Mouse (Mus musculus) neural tube, embryonic 15.5 days (tissue): Measurements from ENCODE around the gene Scly. TPM values are rescaled to one million over a fixed set of nuclear protein-coding genes. Genes with fewer than 3 reads are reported as not detected.
A peak's percentile ranks its signal among the peaks of the same experiment; 100 is the strongest.

ENCODE experiments used
- ATAC-seq: fragments of 200-750 bp; cut with Nextera tagmentation; 2 replicates; pipeline ENCODE4 v1.8.0; 2017; ENCODE audit warnings: mild to moderate bottlenecking, moderate TSS enrichment, moderate library complexity; ENCODE audit not compliant: low FRiP score
- H3K27ac ChIP-seq: fragments of 300-500 bp; sonication (generic); replicated peaks from 2 replicates; pipeline ENCODE4 v1.5.1; 2015; ENCODE audit warnings: mild to moderate bottlenecking, inconsistent platforms
- H3K27me3 ChIP-seq: fragments of 300-500 bp; sonication (generic); replicated peaks from 2 replicates; pipeline ENCODE4 v1.6.1; 2015; ENCODE audit warnings: inconsistent platforms
- H3K36me3 ChIP-seq: fragments of 300-500 bp; sonication (generic); 2 replicates; pipeline ENCODE4 v1.6.1; 2015; ENCODE audit warnings: inconsistent platforms
- H3K4me1 ChIP-seq: fragments of 300-500 bp; sonication (generic); 2 replicates; pipeline ENCODE4 v1.6.1; 2015; ENCODE audit warnings: inconsistent platforms
- H3K4me2 ChIP-seq: fragments of 300-500 bp; sonication (generic); 2 replicates; pipeline ENCODE4 v1.6.1; 2015; ENCODE audit warnings: inconsistent platforms, mild to moderate bottlenecking, moderate library complexity
- H3K4me3 ChIP-seq: fragments of 300-500 bp; sonication (generic); replicated peaks from 2 replicates; pipeline ENCODE4 v1.5.1; 2015; ENCODE audit warnings: mild to moderate bottlenecking, inconsistent platforms
- H3K9ac ChIP-seq: fragments of 300-500 bp; sonication (generic); replicated peaks from 2 replicates; pipeline ENCODE4 v1.6.1; 2015; ENCODE audit warnings: mild to moderate bottlenecking, inconsistent platforms
- H3K9me3 ChIP-seq: fragments of 300-500 bp; sonication (generic); replicated peaks from 2 replicates; pipeline ENCODE4 v1.6.1; 2016; ENCODE audit warnings: inconsistent platforms
- WGBS: fragments of 180-500 bp; shearing (Covaris S2); methylation state at CpG from one replicate; pipeline ENCODE4 v1.1.7; 2015; ENCODE audit warnings: mixed read lengths; 5-methylcytosine and 5-hydroxymethylcytosine counted together
- polyA plus RNA-seq: library from polyadenylated mRNA; unstranded; fragments of >200 nt; fragmentation: Nextera tagmentation; extraction: Ambion mirVana; gene quantifications from 2 replicates; pipeline ENCODE4 v1.2.1, GENCODE M21; 2015

Scly gene
- polyA plus RNA-seq, 1 experiment from 2014 or later = 16.3 TPM

DNA sequence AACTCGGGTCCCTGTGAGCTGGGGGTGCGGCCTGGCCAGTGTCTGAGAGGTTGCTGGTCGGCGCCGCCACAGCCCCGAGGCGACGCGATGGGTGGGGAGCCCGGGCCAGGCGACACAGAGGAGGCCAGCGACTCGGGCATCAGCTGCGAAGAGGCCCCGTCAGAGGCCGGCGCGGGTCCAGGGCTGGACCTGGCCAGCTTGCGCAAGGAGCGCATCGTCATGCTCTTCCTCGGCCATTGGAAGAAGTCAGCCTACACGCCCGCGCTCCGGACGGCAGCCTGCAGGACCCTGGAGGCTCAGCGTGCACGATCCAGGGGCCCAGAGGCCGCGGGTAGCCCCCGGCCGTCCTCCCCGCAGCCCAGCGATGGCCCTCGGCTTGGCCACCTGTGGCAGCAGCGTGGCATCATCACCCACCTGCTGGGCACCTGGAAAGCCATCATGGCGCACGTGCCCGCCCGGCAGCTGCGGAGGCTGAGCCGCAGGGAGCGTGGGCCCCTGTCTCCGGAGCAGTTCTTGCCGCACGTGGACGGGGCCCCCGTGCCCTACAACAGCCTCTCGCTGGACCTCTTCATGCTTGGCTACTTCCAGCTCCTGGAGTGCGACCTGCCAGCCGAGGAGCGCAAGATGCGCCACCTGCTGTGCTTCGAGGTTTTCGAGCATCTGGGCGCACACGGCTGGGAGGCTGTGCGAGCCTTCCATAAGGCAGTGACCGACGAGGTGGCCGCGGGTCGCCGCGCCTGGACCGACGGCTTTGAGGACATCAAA, 47.0 kb downstream of the Scly start:
- Histone ChIP-seq H3K27ac (no peak overlapping the region), H3K36me3 (no peaks in the 10 kb centered on the region), H3K9ac (0 out of 2 replicates have a peak overlapping the region, but pooled peaks have one; percentile 2), H3K4me3 (peak overlapping the region; percentile 39), H3K4me1 (peaks cover 18% of the 10 kb centered on the region), H3K4me2 (peak overlapping the region; percentile 79), H3K9me3 (no peaks in the 10 kb centered on the region), H3K27me3 (peaks cover 50% of the 10 kb centered on the region)
- 0 out of 2 replicates have a peak, but pooled peaks have one; percentile 15 for ATAC-seq
- 1% methylated on average over 68 of the region's 68 CpGs for WGBS

DNA sequence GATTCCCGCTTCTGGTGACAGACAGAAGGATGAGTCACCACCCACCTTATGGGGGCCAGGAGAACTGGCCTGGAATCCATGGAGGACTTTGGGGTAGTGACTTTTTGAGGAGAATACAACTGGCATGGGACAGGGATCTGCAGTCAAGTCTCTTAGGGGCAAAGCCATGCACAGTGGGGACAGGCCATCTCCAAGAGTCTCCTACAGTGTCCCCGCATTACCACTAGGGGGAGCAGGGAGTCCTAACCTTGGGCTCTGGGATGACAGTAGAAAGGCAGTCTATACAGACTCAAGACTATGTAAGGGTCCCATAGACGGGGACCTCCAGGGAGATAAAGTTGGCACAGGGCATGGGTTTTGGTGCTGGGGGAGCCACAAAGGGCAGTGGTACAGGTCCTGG, 48.8 kb downstream of the Scly start:
- H3K9me3 ChIP-seq = no peaks in the 10 kb centered on the region
- 38% methylated on average over 3 of the region's 3 CpGs for WGBS

DNA sequence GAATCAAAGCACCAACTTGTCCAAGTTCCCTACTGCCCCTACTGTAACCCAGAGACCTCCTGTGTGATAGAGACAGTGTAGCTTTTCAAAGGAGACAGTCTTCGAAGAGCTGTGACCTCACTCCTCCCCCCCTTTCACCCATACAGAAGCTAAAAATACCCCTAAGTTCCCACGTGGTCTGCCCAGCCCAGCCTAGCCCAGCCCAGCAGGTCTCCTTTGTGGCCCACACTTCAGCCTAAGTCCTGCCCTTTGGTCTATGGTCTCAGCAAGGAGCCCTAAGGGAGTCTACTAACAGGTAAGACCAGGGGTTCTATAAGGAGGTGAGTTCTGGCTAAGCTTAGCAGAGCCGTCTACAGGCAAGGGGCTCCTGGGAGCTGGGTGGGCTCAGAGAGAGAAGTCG, 52.7 kb downstream of the Scly start, which contains the start of gene Klhl30:
TSS of gene Klhl30 (plus strand) at position 176 of the 400 bp plus-strand sequence.
- 64% methylated on average over 4 of the region's 4 CpGs for WGBS
- Histone ChIP-seq H3K4me3 (no peak within 1 kb of the TSS), H3K9me3 (no peaks in the 10 kb centered on the region), H3K4me2 (no peak within 1 kb of the TSS), H3K27ac (no peak within 1 kb of the TSS), H3K4me1 (no peaks in the 10 kb centered on the region), H3K36me3 (no peaks in the 10 kb centered on the region), H3K27me3 (peaks cover 10% of the 10 kb centered on the region), H3K9ac (no peak within 1 kb of the TSS)
- ATAC-seq = no peak

More for the DNA sequence above, 48.8 kb downstream of the Scly start:
- Histone ChIP-seq H3K27ac (no peak overlapping the region), H3K4me3 (no peak overlapping the region), H3K36me3 (no peaks in the 10 kb centered on the region), H3K4me2 (no peak overlapping the region), H3K4me1 (peaks cover 18% of the 10 kb centered on the region), H3K27me3 (peaks cover 46% of the 10 kb centered on the region), H3K9ac (no peak overlapping the region)
- peak; percentile 60; the same call in 1 of the 2 replicates for ATAC-seq

DNA sequence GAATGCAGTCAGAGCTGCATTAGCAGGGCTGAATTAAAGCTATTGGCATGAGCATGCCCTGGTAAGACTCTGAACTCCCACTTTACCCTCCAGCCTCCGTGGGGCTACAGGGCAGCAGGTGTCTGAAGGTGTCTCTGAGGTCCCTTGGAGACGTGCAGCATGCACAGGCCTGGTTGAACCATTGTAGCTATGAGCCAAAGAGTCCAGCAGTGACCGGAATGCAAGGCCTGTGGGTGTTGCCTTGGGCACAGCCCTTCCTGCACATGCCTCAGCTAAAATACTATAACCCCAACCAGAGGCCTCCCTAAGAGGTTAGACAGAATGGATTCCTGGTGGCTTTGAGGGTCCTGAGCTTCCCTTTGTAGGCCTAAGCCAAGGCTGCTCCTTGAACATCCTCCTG, 53.1 kb downstream of the Scly start:
- ATAC-seq = no peak
- 70% methylated on average over 3 of the region's 3 CpGs for WGBS
- no peak overlapping the region for H3K9ac ChIP-seq

DNA sequence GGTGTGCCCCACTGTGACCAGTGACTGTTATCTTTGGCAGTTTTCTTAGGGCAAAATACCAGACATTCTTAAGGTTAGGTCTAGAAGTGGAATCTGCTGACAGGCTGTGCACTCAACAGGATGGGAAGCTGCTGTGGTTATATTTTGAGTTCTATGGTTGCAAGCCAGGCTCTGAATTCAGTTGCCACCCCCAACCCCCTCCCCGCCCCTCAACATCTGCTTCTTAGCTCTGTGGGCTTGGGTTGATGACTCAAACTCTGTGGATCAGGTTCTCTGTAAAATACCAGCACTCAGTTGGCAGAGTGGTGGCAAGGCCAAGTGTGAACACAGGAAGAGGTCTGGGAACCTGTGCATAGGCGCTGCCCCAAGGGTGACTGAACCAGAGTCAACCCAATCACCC, 54.1 kb downstream of the Scly start:
- Histone ChIP-seq H3K4me3 (no peak overlapping the region), H3K36me3 (no peaks in the 10 kb centered on the region), H3K9ac (no peak overlapping the region), H3K4me2 (no peak overlapping the region), H3K4me1 (no peaks in the 10 kb centered on the region), H3K27ac (no peak overlapping the region), H3K9me3 (no peaks in the 10 kb centered on the region), H3K27me3 (no peaks in the 10 kb centered on the region)
- ATAC-seq = no peak
- WGBS = 93% methylated on average over 2 of the region's 2 CpGs

More for the DNA sequence above, 53.1 kb downstream of the Scly start:
- Histone ChIP-seq H3K27me3 (peaks cover 6% of the 10 kb centered on the region), H3K9me3 (no peaks in the 10 kb centered on the region), H3K27ac (no peak overlapping the region), H3K4me3 (no peak overlapping the region), H3K4me1 (no peaks in the 10 kb centered on the region), H3K36me3 (no peaks in the 10 kb centered on the region), H3K4me2 (no peak overlapping the region)

DNA sequence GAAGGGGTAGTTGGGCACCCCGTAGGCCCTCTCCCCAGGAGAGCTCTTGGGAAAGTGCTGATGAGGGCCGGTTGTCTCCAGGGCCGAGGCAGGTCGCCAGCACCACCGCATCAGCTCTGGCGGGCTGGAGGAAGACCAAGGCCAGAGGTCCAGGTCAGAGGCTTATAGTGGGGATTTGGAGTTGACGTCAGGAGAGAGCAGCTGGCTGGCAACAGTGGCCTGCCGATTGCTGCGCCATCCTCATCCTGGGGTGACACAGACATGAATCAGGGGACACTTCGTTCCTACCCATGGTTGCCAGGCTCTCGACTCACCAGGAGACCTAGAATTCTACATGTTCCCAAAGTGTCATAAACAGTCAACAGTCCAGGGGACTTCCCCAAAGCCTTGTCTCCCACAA, 58.0 kb downstream of the Scly start:
- Histone ChIP-seq H3K27me3 (no peaks in the 10 kb centered on the region), H3K4me3 (no peak overlapping the region), H3K4me1 (no peaks in the 10 kb centered on the region), H3K9ac (no peak overlapping the region), H3K27ac (no peak overlapping the region), H3K36me3 (no peaks in the 10 kb centered on the region), H3K9me3 (no peaks in the 10 kb centered on the region), H3K4me2 (no peak overlapping the region)
- no peak for ATAC-seq
- whole genome bisulfite sequencing = 86% methylated on average over 11 of the region's 11 CpGs

DNA sequence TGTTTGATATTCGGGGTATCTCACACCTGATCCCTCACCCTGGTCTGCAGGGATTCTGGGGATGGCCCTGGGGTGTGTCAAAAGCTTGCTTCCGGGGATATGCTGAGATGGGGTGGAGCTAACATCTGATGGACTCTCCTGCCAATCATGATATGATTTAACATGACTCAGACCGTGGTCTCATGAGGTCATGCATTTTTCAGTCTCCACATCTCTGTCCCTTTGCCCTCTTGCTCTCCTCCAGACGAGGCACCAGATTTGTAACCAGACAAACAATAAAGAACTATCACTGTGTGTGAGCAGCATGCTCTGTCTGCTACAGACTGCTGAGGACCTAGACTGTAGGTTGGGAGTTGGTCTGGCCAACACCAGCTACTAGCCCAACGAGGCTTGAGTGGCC, 64.0 kb downstream of the Scly start:
- no peaks in the 10 kb centered on the region for H3K9me3 ChIP-seq
- WGBS = 82% methylated on average over 5 of the region's 5 CpGs
- no peak overlapping the region for H3K27ac ChIP-seq
- peaks cover 16% of the 10 kb centered on the region for H3K27me3 ChIP-seq
- no peaks in the 10 kb centered on the region for H3K36me3 ChIP-seq
- H3K9ac ChIP-seq = no peak overlapping the region
- no peak overlapping the region for H3K4me2 ChIP-seq
- no peak for ATAC-seq
- H3K4me1 ChIP-seq = peaks cover 10% of the 10 kb centered on the region
- H3K4me3 ChIP-seq = no peak overlapping the region

DNA sequence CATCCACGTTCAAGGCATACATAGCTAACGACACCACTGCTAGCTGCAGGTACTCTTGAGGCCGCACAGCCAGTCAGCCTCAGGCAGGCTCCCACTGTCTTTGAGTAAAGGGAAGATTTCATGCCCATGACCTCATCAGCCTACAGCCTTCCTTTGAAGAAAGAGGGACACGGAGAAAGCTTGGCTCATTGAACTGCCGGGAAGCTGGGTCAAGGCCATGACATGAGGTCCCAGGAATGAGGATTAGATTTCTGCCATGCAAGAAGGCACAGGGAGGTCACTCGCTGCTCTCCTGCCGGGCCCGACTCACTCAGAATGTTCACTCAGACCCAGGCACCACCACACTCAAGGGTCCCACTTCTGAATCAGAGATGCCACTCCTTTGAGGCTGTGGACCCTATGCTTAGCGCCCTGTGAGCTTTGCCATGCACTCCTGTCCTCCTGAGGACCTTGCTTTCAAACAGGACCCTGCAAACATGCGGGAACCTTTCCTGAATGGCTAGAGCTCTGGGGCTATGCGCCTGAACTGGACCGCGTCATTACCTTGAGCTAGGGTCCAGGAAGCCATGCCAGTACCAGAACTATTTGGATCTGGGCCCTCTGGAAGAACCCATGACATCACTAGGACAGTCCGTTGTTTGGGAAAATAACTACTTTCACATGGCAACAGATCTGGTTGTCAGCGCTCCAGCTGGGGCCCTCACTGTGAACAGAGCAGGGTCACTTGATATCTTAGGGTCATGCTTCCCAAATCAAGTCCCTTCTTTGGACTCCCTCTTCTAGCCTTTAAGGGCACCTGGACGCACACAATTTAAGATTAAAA, 66.9 kb downstream of the Scly start:
- no peak for ATAC-seq
- Histone ChIP-seq H3K9me3 (no peaks in the 10 kb centered on the region), H3K27ac (no peak overlapping the region), H3K9ac (no peak overlapping the region), H3K4me3 (no peak overlapping the region), H3K4me2 (no peak overlapping the region), H3K36me3 (no peaks in the 10 kb centered on the region), H3K27me3 (peaks cover 22% of the 10 kb centered on the region), H3K4me1 (peaks cover 10% of the 10 kb centered on the region)
- WGBS = 95% methylated on average over 16 of the region's 16 CpGs

DNA sequence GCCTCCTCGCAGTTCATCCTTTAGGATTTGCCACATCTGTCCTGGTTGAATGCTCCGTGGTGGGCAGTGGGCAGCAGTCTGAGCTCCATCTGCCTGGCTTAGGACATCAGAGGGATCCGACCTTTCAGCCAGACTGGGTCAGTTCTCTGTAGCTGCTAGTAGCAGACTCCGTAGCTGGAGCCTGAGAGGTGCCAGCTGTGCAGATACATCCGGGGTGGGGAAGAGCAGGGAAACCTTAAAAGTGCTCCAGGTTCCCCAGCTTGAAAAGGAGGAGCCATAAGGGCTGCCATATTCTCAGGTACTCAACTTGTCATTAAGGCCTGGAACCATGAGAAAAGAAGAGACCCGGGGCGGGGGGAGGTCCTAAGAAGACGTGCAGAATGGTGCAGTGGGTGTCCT, 67.7 kb downstream of the Scly start:
- ATAC-seq = no peak
- H3K4me1 ChIP-seq = peaks cover 10% of the 10 kb centered on the region
- no peaks in the 10 kb centered on the region for H3K9me3 ChIP-seq
- WGBS = 32% methylated on average over 8 of the region's 8 CpGs
- no peak overlapping the region for H3K27ac ChIP-seq
- no peak overlapping the region for H3K9ac ChIP-seq
- peak overlapping the region; percentile 36 for H3K4me3 ChIP-seq
- H3K4me2 ChIP-seq = peak overlapping the region; percentile 65
- H3K27me3 ChIP-seq = peaks cover 22% of the 10 kb centered on the region
- H3K36me3 ChIP-seq = peaks cover 3% of the 10 kb centered on the region; the same call in 1 of the 2 replicates

DNA sequence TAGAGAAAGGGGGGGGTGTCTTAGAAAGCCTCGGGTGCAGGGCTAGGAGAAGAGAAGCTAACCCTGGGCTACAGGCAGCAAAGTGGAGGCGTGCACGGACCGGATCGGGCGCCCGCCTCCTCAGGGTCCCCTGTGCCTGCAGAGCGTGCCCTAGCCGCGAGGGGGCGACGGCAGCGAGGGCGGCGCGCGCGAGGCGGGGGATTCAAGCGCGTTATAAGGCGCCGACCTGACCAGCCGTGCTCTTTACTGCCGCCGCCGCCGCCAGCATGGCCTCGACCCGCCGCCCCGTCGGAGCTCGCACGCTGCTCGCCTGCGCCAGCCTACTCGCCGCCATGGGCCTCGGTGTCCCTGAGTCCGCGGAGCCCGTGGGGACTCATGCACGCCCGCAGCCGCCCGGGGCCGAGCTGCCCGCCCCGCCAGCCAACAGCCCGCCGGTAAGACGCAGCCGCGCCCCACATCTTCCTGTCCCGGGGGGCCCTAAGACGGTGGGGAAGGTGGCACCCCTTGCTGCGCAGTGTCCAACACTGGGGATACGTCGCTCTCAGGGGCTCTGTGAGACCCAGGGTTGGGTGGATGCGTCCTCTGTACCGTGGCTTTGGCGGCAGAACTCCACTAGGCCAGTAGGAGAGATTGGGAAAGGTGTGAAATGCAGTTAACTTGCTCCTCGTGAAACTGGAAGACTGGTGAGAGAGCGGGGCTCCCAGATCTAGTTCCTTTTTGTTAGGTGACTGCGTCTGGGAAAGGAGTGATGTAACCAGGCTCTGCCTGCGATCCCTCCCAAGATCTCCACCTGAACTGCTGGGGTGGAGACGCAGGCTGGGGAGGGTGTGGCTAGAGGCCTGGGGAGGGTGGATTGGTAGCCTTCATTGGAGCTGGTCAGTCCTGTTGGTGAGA, 68.3 kb downstream of the Scly start, which contains the start of gene Erfe:
TSS of gene Erfe (plus strand) at position 216 of the 894 bp plus-strand sequence.
- 1% methylated on average over 67 of the region's 68 CpGs for WGBS
- Histone ChIP-seq H3K27me3 (peaks cover 22% of the 10 kb centered on the region), H3K4me2 (peak within 1 kb of the TSS; percentile 65)

DNA sequence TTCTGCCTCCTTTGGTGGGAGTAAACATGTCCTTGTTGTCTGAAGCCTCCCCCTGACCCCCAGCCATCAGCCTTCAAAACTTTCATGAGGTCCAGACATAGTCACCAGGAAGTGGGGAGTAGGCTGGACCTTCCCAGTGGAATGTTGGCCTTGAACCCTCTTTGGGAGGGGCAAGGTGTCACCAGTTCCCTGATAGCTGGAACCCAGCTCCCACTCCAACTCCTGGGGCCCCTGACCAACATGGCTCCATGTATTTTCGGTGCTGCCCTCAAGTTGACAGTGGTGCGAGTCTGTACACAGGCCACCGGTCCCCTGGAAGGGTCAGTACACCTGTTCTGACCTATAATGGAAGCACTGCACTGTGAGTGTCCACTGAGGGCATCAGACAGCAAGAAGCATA, 69.2 kb downstream of the Scly start:
- peaks cover 10% of the 10 kb centered on the region for H3K4me1 ChIP-seq
- H3K36me3 ChIP-seq = peaks cover 18% of the 10 kb centered on the region
- no peak overlapping the region for H3K4me2 ChIP-seq
- H3K27ac ChIP-seq = no peak overlapping the region
- H3K9ac ChIP-seq = no peak overlapping the region
- peaks cover 22% of the 10 kb centered on the region for H3K27me3 ChIP-seq
- H3K4me3 ChIP-seq = no peak overlapping the region
- WGBS = 98% methylated on average over 3 of the region's 3 CpGs
- H3K9me3 ChIP-seq = no peaks in the 10 kb centered on the region
- ATAC-seq = no peak

More for the DNA sequence above, 68.3 kb downstream of the Scly start, which contains the start of gene Erfe:
- H3K9me3 ChIP-seq = no peaks in the 10 kb centered on the region
- H3K4me1 ChIP-seq = peaks cover 10% of the 10 kb centered on the region
- peak within 1 kb of the TSS; percentile 48 for H3K9ac ChIP-seq
- no peak within 1 kb of the TSS; the same call in 1 of the 2 replicates for H3K27ac ChIP-seq
- H3K4me3 ChIP-seq = peak within 1 kb of the TSS; percentile 36
- ATAC-seq = peak; percentile 33; the same call in 1 of the 2 replicates
- peaks cover 9% of the 10 kb centered on the region for H3K36me3 ChIP-seq
